Mouse (Mus musculus): ENCODE data around the gene Ubxn11.

DNA sequence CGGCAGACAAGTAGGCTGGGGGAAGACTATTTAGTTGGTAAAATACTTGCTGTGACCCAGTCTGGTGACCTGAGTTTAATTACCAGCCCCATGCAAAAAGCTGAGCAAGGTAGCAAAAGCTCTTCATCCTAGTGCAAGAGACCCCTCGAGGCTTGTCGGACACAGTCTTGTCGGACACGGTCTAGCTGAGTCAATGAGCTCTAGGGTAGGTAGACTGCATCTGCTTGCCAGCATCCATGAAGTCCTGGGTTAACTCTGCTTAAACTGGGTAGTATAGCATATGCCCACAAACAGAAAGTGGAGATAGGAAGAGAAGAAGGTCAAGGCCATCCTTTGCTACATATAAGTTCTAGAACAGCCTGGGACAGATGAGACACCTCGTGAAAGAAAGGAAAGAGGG is 56.4 kb downstream of the Ubxn11 start:
- TF ChIP-seq POLR2A (IDR thresholded peaks at IDR 0.05; ENCODE audit: insufficient read depth, low read depth, low read length) (no peak), CTCF (IDR thresholded peaks at IDR 0.05) (no peak), EP300 (IDR thresholded peaks at IDR 0.05; ENCODE audit: insufficient read depth, low read depth, low read length) (no peak)
